Mouse (Mus musculus) ES-Bruce4 (cell line): ENCODE data around the gene Rhox2b. TPM values are rescaled to one million over a fixed set of nuclear protein-coding genes. Genes with fewer than 3 reads are reported as not detected.
"Not testable (repeated sequence)": the region's sequence is repeated elsewhere in the genome, so short reads cannot be mapped to it uniquely, and the experiment has no call there.

Experiments
- H3K27ac ChIP-seq: 2 replicates; pipeline ENCODE4 v1.5.1; 2012; ENCODE audit warnings: low read length, inconsistent platforms; ENCODE audit not compliant: insufficient read depth
- H3K27me3 ChIP-seq: 2 replicates; pipeline ENCODE4 v1.6.1; 2012; ENCODE audit warnings: mild to moderate bottlenecking, low read length, inconsistent platforms; ENCODE audit not compliant: control insufficient read depth, poor library complexity, insufficient read depth, severe bottlenecking
- H3K36me3 ChIP-seq: 2 replicates; pipeline ENCODE4 v1.6.1; 2012; ENCODE audit warnings: inconsistent platforms, mild to moderate bottlenecking, low read length, moderate library complexity; ENCODE audit not compliant: control insufficient read depth, poor library complexity, insufficient read depth, severe bottlenecking
- H3K4me1 ChIP-seq: one replicate; pipeline ENCODE4 v1.8.1; 2011; ENCODE audit warnings: low read length; ENCODE audit not compliant: control insufficient read depth, insufficient read depth
- H3K4me3 ChIP-seq: 2 replicates; pipeline ENCODE4 v1.5.1; 2011; ENCODE audit warnings: low read depth, mild to moderate bottlenecking, low read length
- H3K9ac ChIP-seq: 2 replicates; pipeline ENCODE4 v1.6.1; 2012; ENCODE audit warnings: low read depth, mild to moderate bottlenecking, inconsistent platforms; ENCODE audit not compliant: poor library complexity, severe bottlenecking
- H3K9me3 ChIP-seq: replicated peaks from 2 replicates; pipeline ENCODE4 v1.6.1; 2012; ENCODE audit warnings: mild to moderate bottlenecking, low read length, inconsistent platforms; ENCODE audit not compliant: control insufficient read depth, poor library complexity, insufficient read depth, severe bottlenecking
- polyA plus RNA-seq: library from polyadenylated mRNA; stranded (reverse); fragments of >200 nt; gene quantifications from 2 replicates; pipeline ENCODE4 v1.2.4, GENCODE M21; 2011; ENCODE audit warnings: low read depth; ENCODE audit not compliant: missing spikeins, insufficient read depth, insufficient read length

Rhox2b gene
- not detected in 2 replicates for polyA plus RNA-seq

DNA sequence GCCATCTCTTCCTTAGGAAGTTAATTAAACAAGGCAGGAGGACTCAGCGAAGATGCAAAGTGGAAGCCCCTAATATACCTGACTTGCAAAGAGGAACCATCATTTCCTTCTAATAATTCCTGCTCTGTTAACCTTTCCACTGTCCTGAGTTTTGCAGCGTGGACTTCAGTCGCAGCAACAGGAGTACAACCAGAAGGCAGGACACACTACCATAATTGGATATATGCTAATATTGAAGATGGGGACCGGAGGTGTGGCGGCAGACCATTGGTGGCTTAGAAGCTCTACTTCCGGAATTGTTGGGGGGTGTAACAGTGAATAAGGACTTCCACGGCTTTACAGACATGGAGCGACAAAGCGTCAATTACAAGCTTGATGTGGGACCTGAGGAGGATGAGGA is at the start of gene Rhox2b:
TSS of gene Rhox2b (plus strand) at position 301 of the 400 bp plus-strand sequence.
- H3K4me3 ChIP-seq, H3K27me3 ChIP-seq, H3K36me3 ChIP-seq, H3K9me3 ChIP-seq, H3K9ac ChIP-seq, H3K4me1 ChIP-seq, H3K27ac ChIP-seq: not testable (repeated sequence)

DNA sequence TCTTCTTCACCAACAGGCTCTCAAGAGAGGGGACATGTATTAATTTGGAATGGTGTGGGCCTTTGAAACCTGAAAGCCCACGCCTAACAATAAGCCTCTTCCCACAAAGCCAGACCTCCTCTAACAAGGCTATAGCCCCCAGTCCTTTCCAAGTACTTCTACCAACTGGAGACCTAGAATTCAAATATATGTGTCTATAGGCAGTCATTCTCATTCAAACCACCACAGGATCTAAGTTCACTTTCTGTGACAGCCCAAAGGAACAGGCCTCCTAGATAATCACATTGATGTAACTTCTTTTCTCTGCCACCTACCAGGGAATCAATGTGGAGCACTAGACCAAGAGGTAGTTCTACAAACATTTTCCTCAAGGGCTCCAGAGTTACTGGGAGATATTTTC is 32.1 kb upstream of the Rhox2b start, which contains the start of gene Rhox3a2:
TSS of gene Rhox3a2 (plus strand) at position 301 of the 400 bp plus-strand sequence.
- not testable (repeated sequence) for H3K9ac ChIP-seq, H3K27me3 ChIP-seq, H3K36me3 ChIP-seq, H3K4me3 ChIP-seq, H3K9me3 ChIP-seq, H3K27ac ChIP-seq, H3K4me1 ChIP-seq

DNA sequence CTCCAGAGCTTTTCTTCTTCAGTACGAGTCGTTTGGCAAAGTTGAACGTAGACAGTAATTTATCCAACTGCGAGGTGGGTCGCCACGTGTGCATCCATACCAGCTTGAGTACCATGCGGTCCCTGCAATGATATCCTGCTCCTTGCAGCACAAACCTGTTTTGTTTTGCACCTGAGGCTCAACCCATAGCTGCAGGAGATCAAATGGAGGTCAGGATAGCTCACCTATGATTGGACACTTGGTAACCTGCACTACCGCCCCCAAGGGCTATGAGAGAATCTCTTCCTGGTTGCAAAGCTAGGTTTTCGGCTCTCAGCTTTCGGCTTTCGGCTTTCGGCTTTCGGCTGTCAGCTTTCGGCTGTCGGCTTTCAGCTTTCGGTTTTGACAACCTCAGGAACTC is 21.3 kb upstream of the Rhox2b start, which contains the start of gene Rhox4a2:
TSS of gene Rhox4a2 (plus strand) at position 301 of the 400 bp plus-strand sequence.
- not testable (repeated sequence) for H3K27me3 ChIP-seq, H3K4me3 ChIP-seq, H3K9ac ChIP-seq

DNA sequence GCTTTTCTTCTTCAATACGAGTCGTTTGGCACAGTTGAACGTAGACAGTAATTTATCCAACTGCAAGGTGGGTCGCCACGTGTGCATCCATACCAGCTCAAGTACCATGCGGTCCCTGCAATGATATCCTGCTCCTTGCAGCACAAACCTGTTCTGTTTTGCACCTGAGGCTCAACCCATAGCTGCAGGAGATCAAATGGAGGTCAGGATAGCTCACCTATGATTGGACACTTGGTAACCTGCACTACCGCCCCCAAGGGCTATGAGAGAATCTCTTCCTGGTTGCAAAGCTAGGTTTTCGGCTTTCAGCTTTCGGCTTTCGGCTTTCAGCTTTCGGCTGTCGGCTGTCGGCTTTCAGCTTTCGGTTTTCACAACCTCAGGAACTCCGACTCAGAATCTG is 20.3 kb downstream of the Rhox2b start, which contains the start of gene Rhox4b:
TSS of gene Rhox4b (plus strand) at position 301 of the 400 bp plus-strand sequence.
- not testable (repeated sequence) for H3K4me1 ChIP-seq, H3K9me3 ChIP-seq, H3K4me3 ChIP-seq

More for the DNA sequence above, 21.3 kb upstream of the Rhox2b start, which contains the start of gene Rhox4a2:
- not testable (repeated sequence) for H3K36me3 ChIP-seq, H3K9me3 ChIP-seq, H3K27ac ChIP-seq, H3K4me1 ChIP-seq

DNA sequence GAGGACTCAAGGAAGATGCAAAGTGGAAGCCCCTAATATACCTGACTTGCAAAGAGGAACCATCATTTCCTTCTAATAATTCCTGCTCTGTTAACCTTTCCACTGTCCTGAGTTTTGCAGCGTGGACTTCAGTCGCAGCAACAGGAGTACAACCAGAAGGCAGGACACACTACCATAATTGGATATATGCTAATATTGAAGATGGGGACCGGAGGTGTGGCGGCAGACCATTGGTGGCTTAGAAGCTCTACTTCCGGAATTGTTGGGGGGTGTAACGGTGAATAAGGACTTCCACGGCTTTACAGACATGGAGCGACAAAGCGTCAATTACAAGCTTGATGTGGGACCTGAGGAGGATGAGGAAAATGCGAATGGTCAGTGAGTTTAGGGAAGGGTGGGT is 41.5 kb downstream of the Rhox2b start, which contains the start of gene Rhox2c:
TSS of gene Rhox2c (plus strand) at position 301 of the 400 bp plus-strand sequence.
- H3K9me3 ChIP-seq, H3K4me3 ChIP-seq, H3K27ac ChIP-seq, H3K36me3 ChIP-seq, H3K27me3 ChIP-seq, H3K9ac ChIP-seq, H3K4me1 ChIP-seq: not testable (repeated sequence)

More for the DNA sequence above, 20.3 kb downstream of the Rhox2b start, which contains the start of gene Rhox4b:
- not testable (repeated sequence) for H3K27me3 ChIP-seq, H3K27ac ChIP-seq, H3K9ac ChIP-seq, H3K36me3 ChIP-seq

DNA sequence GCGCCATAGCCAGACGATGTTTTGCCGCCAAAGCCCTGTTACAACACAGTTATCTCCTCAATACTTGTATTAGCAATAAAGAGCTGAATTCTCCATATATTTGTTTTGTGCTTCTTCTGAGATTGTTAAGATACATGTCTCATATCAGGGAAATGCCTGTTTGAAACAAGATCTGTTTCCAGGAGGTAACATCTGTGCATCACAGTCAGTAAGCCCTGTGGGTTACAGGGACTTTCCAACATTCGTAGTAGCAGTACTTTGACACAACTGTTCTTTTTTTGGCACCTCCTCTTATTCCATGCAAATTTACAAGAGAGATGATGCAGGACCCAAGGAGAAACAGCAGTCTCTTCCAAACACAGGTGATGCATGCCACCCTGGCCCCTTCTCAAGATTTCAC is 46.4 kb downstream of the Rhox2b start, which contains the start of gene Rhox3c:
TSS of gene Rhox3c (plus strand) at position 301 of the 400 bp plus-strand sequence.
- H3K9me3 ChIP-seq, H3K9ac ChIP-seq, H3K4me3 ChIP-seq, H3K4me1 ChIP-seq, H3K27me3 ChIP-seq, H3K36me3 ChIP-seq, H3K27ac ChIP-seq: not testable (repeated sequence)

Other genes with a start within 250 kb of the Rhox2b start
- not detected in 2 replicates for gene Akap14, start 243.2 kb upstream of the Rhox2b start, polyA plus RNA-seq
- gene Ndufa1, start 220.9 kb upstream of the Rhox2b start, polyA plus RNA-seq, result 114 and 118 TPM in 2 replicates
- 5.3 and 9.1 TPM in 2 replicates for gene Rnf113a1, start 220.8 kb upstream of the Rhox2b start, polyA plus RNA-seq
- 3.0 and 3.3 TPM in 2 replicates for gene Gm9, start 201.0 kb upstream of the Rhox2b start, polyA plus RNA-seq
- not detected in 2 replicates for gene Rhox1, start 189.8 kb upstream of the Rhox2b start, polyA plus RNA-seq
- gene Rhox2a, start 167.1 kb upstream of the Rhox2b start, polyA plus RNA-seq, result not detected in 2 replicates
- not detected in 2 replicates for gene Rhox3a, start 162.1 kb upstream of the Rhox2b start, polyA plus RNA-seq
- not detected in 2 replicates for gene Rhox4a, start 146.7 kb upstream of the Rhox2b start, polyA plus RNA-seq
- not detected in 2 replicates for gene Rhox3a2, start 32.0 kb upstream of the Rhox2b start, polyA plus RNA-seq
- gene Rhox4a2, start 21.2 kb upstream of the Rhox2b start, polyA plus RNA-seq, result not detected in 2 replicates
- gene Rhox4b, start 20.4 kb downstream of the Rhox2b start, polyA plus RNA-seq, result not detected in 2 replicates
- gene Rhox2c, start 41.6 kb downstream of the Rhox2b start, polyA plus RNA-seq, result not detected in 2 replicates
- not detected in 2 replicates for gene Rhox3c, start 46.5 kb downstream of the Rhox2b start, polyA plus RNA-seq
- gene Rhox4c, start 68.3 kb downstream of the Rhox2b start, polyA plus RNA-seq, result not detected in 2 replicates
- not detected in 2 replicates for gene Rhox2d, start 81.4 kb downstream of the Rhox2b start, polyA plus RNA-seq
- gene Rhox4d, start 102.3 kb downstream of the Rhox2b start, polyA plus RNA-seq, result not detected in 2 replicates
- gene Rhox2e, start 118.4 kb downstream of the Rhox2b start, polyA plus RNA-seq, result not detected in 2 replicates
- gene Rhox3e, start 130.0 kb downstream of the Rhox2b start, polyA plus RNA-seq, result not detected in 2 replicates
- gene Rhox4e, start 145.3 kb downstream of the Rhox2b start, polyA plus RNA-seq, result not detected in 2 replicates
- gene Rhox2f, start 159.3 kb downstream of the Rhox2b start, polyA plus RNA-seq, result not detected in 2 replicates
- gene Rhox3f, start 168.9 kb downstream of the Rhox2b start, polyA plus RNA-seq, result not detected in 2 replicates
- gene Rhox4f, start 195.6 kb downstream of the Rhox2b start, polyA plus RNA-seq, result not detected in 2 replicates
- not detected in 2 replicates for gene Rhox3g, start 216.5 kb downstream of the Rhox2b start, polyA plus RNA-seq
- not detected in 2 replicates for gene Rhox2g, start 231.4 kb downstream of the Rhox2b start, polyA plus RNA-seq
- gene Rhox4g, start 239.3 kb downstream of the Rhox2b start, polyA plus RNA-seq, result not detected in 2 replicates